Mouse (Mus musculus) neural tube, embryonic 15.5 days (tissue): Measurements from ENCODE around the gene Cdk19. TPM values are rescaled to one million over a fixed set of nuclear protein-coding genes. Genes with fewer than 3 reads are reported as not detected.
"Not testable (repeated sequence)": the region's sequence is repeated elsewhere in the genome, so short reads cannot be mapped to it uniquely, and the experiment has no call there.

Experiments
- ATAC-seq: fragments of 200-750 bp; cut with Nextera tagmentation; 2 replicates; pipeline ENCODE4 v1.8.0; 2017; ENCODE audit warnings: mild to moderate bottlenecking, moderate TSS enrichment, moderate library complexity; ENCODE audit not compliant: low FRiP score
- H3K27ac ChIP-seq: fragments of 300-500 bp; sonication (generic); replicated peaks from 2 replicates; pipeline ENCODE4 v1.5.1; 2015; ENCODE audit warnings: mild to moderate bottlenecking, inconsistent platforms
- H3K27me3 ChIP-seq: fragments of 300-500 bp; sonication (generic); replicated peaks from 2 replicates; pipeline ENCODE4 v1.6.1; 2015; ENCODE audit warnings: inconsistent platforms
- H3K36me3 ChIP-seq: fragments of 300-500 bp; sonication (generic); 2 replicates; pipeline ENCODE4 v1.6.1; 2015; ENCODE audit warnings: inconsistent platforms
- H3K4me1 ChIP-seq: fragments of 300-500 bp; sonication (generic); 2 replicates; pipeline ENCODE4 v1.6.1; 2015; ENCODE audit warnings: inconsistent platforms
- H3K4me2 ChIP-seq: fragments of 300-500 bp; sonication (generic); 2 replicates; pipeline ENCODE4 v1.6.1; 2015; ENCODE audit warnings: inconsistent platforms, mild to moderate bottlenecking, moderate library complexity
- H3K4me3 ChIP-seq: fragments of 300-500 bp; sonication (generic); replicated peaks from 2 replicates; pipeline ENCODE4 v1.5.1; 2015; ENCODE audit warnings: mild to moderate bottlenecking, inconsistent platforms
- H3K9ac ChIP-seq: fragments of 300-500 bp; sonication (generic); replicated peaks from 2 replicates; pipeline ENCODE4 v1.6.1; 2015; ENCODE audit warnings: mild to moderate bottlenecking, inconsistent platforms
- H3K9me3 ChIP-seq: fragments of 300-500 bp; sonication (generic); replicated peaks from 2 replicates; pipeline ENCODE4 v1.6.1; 2016; ENCODE audit warnings: inconsistent platforms
- whole genome bisulfite sequencing: fragments of 180-500 bp; shearing (Covaris S2); methylation state at CpG from one replicate; pipeline ENCODE4 v1.1.7; 2015; ENCODE audit warnings: mixed read lengths; 5-methylcytosine and 5-hydroxymethylcytosine counted together
- polyA plus RNA-seq: library from polyadenylated mRNA; unstranded; fragments of >200 nt; fragmentation: Nextera tagmentation; extraction: Ambion mirVana; gene quantifications from 2 replicates; pipeline ENCODE4 v1.2.1, GENCODE M21; 2015

Gene Cdk19
- 9.7 and 9.9 TPM in 2 replicates for polyA plus RNA-seq

DNA sequence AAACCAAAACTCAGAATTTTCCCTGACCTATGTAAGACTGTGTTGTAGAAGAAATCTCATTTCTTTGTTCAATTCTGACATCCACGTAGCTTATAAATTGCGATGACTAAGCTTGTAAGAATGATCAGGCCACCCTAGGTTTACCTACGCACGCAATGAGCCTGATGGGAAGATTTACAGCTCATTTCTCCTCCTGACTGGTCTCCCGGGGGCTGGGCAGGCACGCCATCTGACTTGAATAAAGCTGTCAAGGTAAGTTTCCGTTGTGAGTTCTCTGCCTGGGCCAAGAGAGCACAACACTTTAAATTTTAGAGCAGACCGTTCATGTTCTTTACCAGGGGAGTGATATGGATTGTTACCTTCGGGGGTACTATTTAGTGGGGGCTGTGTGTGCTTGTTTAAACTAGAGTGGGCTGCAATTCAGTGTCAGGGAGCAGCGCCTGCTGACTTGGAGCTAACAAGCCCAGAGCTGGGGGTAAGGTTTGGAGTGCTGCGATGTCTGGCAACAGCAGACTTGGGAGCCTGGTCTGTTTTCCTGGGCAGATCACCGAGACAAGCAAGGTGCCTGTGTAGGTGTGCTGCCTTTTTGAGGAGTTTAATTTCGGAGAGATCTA is at the start of gene Cdk19:
Cdk19 (plus strand) TSS at position 214 of the 614 bp plus-strand sequence.
- Histone ChIP-seq H3K9me3 (no peaks in the 10 kb centered on the region), H3K4me2 (peak within 1 kb of the TSS; percentile 15), H3K4me3 (no peak within 1 kb of the TSS), H3K27ac (no peak within 1 kb of the TSS), H3K27me3 (no peaks in the 10 kb centered on the region), H3K36me3 (no peaks in the 10 kb centered on the region), H3K9ac (no peak within 1 kb of the TSS), H3K4me1 (no peaks in the 10 kb centered on the region)
- 30% methylated on average over 13 of the region's 13 CpGs for WGBS
- no peak for ATAC-seq

DNA sequence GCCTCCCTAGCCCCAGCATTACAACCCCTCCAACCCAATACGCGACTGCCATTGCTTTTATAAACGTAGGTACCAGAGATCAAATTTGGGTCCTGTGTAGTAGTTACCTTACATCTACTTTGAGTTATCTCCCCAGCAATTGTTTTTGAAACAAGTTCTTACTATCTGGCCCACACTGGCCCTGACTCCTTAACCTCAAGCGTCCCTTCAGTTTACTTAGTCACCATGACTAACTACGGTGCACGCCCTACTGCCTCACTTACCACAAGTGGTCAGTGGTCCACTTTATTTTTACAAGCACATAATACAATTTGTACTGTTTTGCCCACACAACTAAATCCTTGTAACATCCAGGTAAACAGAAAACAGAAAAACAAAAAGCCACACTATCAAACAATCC is 46.7 kb upstream of the Cdk19 start:
- Histone ChIP-seq H3K27ac (no peak overlapping the region), H3K4me1 (peaks cover 12% of the 10 kb centered on the region), H3K36me3 (peaks cover 15% of the 10 kb centered on the region), H3K4me3 (no peak overlapping the region), H3K9me3 (no peaks in the 10 kb centered on the region), H3K4me2 (no peak overlapping the region), H3K27me3 (no peaks in the 10 kb centered on the region), H3K9ac (no peak overlapping the region)
- 96% methylated on average over 6 of the region's 6 CpGs for WGBS
- ATAC-seq = no peak

DNA sequence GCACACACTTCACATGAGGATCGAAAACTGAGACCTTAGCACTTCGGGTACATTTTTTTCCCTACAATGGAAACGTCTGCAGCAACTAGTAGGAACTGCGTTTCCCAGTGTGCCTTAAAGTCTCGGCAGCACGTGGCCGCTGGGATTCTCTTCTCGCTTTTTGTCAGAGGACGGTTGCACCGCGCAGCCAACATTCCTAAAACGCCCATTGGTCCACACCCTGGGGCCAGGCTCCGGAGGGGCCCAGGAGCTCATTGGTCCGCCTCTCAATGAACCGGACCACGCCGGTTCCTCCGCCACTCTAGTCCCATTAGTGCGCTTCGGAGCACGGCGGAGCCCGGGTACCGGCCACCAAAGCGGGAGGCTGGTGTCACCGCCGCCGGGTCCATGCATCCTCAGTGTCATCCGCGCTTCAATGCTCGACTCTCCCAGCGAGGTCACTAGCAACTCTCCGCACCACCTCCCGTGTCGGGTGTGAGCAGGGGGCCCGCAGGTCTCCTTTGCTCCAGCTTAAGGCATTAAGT is 38.7 kb upstream of the Cdk19 start:
- Histone ChIP-seq H3K36me3 (no peaks in the 10 kb centered on the region), H3K4me2 (peak overlapping the region; percentile 65), H3K27ac (peak overlapping the region; percentile 90), H3K9me3 (no peaks in the 10 kb centered on the region), H3K9ac (peak overlapping the region; percentile 88), H3K4me3 (peak overlapping the region; percentile 95), H3K27me3 (no peaks in the 10 kb centered on the region), H3K4me1 (peaks cover 29% of the 10 kb centered on the region)
- WGBS = 0% methylated on average over 36 of the region's 36 CpGs
- peak; percentile 72 for ATAC-seq

DNA sequence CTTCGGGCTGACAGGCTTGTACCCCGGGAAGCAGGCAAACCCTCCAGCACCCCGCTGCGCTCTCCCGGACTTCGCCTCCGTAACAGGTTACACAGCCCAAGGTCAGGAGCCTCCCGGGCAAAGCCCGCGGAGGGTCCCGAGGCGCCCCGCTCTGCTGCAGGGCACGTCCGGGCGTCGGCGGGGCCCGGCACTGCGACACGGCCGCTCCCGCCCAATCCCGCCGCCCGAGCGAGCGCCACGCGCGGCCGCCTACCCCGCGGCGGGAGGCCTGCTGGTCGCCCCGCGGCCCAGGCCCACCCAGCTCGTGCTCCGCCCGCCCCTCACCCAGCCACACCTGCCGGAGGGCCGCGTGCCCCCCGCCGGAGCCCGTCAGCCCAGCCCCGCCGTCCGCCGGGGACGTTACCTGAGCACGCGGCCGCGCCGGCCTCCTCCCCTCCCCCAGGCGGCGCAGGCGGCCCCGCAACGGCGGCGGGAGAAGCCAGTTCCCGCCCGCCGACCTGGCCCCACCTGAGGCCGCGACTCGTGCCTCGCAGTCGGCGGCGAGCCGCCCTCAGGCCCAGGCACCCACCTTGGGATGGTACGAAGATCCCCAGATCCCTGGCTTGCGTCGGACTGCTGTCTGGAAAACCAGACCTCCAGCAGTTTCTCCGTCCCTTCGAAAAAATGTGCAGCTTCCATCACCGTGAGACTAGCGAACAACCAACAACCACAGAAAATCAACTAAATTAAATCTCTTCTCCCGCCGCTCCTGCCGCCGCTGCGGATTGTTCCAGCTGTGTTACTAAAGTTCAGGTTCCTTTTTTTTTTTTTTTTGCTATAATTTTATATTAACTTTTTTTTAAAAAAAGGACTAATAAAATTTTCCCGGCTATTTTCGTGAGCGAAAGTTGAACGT is 37.9 kb upstream of the Cdk19 start:
- WGBS = under 1% methylated on average over 66 of the region's 91 CpGs
- not testable (repeated sequence) for H3K9me3 ChIP-seq, H3K36me3 ChIP-seq, H3K27me3 ChIP-seq
- Histone ChIP-seq H3K9ac (peak overlapping the region; percentile 88), H3K4me3 (peak overlapping the region; percentile 95), H3K27ac (peak overlapping the region; percentile 90), H3K4me2 (peak overlapping the region; percentile 65), H3K4me1 (peaks cover 29% of the 10 kb centered on the region)
- ATAC-seq = peak; percentile 36

DNA sequence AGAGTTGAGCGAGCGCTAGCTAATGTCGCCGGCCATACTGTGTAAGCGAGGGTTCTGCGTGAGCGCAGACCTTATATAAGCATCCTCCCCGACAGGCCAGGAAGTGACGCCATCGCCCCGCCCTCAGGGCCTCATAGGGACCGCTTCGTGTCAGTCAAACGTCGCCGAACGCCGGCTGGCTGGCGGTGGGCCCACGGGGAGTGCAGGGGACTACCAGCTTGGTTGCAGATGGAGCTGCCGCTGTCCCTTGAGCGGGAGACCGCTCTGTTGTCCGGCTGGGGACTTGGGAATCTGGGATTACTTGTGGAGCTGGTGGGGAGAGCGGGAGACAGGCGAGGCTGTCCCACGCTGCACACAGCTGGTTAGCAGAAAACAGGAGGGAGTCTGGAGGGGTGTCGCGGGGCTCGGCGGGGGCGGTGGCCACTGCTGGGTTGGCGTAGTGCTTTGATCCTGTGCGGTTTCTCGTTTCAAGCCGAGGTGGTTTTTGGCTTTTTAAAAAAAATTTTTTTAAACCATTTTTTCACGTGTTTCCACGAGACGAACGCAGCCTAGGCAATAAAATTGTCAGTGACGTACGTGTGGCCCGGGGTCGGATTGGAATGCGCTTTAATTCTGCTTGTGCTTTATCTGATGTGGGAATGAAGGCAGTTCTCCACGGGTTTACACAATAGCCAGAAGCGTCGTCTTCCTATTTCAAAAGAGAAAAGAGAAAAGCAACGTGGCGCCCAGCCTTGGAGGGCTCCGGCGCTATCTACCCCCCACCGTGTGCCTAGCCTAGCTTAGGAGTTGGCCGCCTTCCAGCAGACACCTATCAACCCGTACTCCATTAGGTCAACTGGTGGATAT is 37.0 kb upstream of the Cdk19 start, which contains the start of gene Amd1:
Amd1 (minus strand) TSS at position 47 of the 846 bp plus-strand sequence.
- H3K36me3 ChIP-seq = no peaks in the 10 kb centered on the region
- under 1% methylated on average over 55 of the region's 55 CpGs for WGBS
- H3K9ac ChIP-seq = peak within 1 kb of the TSS; percentile 88
- peak; percentile 98 for ATAC-seq
- H3K4me2 ChIP-seq = peak within 1 kb of the TSS; percentile 74
- peak within 1 kb of the TSS; percentile 95 for H3K4me3 ChIP-seq
- no peaks in the 10 kb centered on the region for H3K27me3 ChIP-seq
- H3K9me3 ChIP-seq = no peaks in the 10 kb centered on the region
- H3K4me1 ChIP-seq = peaks cover 25% of the 10 kb centered on the region
- H3K27ac ChIP-seq = peak within 1 kb of the TSS; percentile 99

DNA sequence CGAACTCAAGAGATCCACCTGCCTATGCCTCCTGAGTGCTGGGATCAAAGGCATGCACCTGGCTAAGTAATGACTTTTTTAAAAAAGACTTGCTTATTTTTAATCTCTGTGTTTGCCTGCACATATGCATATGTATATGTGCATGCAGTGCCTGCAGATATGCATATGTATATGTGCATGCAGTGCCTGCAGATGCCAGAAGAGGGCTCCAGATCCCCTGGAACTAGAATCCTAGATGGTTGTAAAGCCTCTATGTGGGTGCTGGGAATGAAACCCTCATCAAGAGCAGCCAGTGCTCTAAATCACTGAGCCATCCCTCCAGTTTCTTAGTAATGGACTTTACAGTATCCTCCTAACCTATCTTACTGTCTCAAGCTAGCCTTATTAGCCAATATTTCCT is 33.4 kb upstream of the Cdk19 start:
- Histone ChIP-seq H3K9ac (no peak overlapping the region), H3K36me3 (no peaks in the 10 kb centered on the region), H3K27me3 (no peaks in the 10 kb centered on the region), H3K27ac (no peak overlapping the region), H3K4me2 (no peak overlapping the region), H3K4me1 (no peaks in the 10 kb centered on the region), H3K9me3 (no peaks in the 10 kb centered on the region), H3K4me3 (no peak overlapping the region)
- ATAC-seq = no peak
- 100% methylated on average over 1 of the region's 1 CpGs for WGBS

DNA sequence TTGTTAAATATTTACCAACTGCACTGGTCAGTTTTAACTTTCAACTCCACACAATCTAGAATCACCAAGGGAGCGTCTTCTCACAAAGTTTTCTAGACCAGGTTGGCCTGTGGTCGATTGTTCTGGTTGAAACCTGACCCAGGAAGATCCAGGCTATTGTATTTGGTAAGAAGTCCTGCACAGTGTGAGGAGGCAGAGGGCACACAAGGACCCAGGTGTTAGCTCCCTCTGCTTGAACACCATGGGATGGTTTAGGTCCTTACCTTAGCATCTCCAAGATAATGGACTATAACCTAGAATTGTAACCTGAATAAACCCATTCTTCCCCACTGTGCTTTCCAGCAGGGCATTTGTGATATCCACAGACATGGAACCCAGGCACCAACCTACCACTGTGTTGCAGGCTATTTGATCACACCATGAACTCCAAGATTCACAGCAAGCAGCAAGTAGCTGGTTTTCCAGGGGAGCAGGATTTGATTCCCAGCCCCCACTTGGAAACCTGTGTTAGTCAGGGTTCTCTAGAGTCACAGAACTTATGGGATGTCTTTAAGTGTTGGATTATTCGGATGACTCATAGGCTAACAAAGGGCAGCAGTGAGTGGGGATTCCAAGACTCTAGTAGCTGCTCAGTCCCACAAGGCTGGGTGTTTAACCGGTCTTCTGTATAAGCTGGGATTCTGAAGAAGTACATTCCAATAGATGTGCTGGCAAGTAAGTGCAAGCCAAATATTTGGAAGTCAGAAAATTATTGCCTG is 31.4 kb upstream of the Cdk19 start:
- no peak for ATAC-seq
- H3K9ac ChIP-seq = no peak overlapping the region
- no peaks in the 10 kb centered on the region for H3K36me3 ChIP-seq
- no peak overlapping the region for H3K4me2 ChIP-seq
- whole genome bisulfite sequencing = 68% methylated on average over 4 of the region's 4 CpGs
- no peak overlapping the region for H3K4me3 ChIP-seq
- no peaks in the 10 kb centered on the region for H3K4me1 ChIP-seq
- no peaks in the 10 kb centered on the region for H3K27me3 ChIP-seq
- H3K9me3 ChIP-seq = no peaks in the 10 kb centered on the region
- H3K27ac ChIP-seq = no peak overlapping the region

DNA sequence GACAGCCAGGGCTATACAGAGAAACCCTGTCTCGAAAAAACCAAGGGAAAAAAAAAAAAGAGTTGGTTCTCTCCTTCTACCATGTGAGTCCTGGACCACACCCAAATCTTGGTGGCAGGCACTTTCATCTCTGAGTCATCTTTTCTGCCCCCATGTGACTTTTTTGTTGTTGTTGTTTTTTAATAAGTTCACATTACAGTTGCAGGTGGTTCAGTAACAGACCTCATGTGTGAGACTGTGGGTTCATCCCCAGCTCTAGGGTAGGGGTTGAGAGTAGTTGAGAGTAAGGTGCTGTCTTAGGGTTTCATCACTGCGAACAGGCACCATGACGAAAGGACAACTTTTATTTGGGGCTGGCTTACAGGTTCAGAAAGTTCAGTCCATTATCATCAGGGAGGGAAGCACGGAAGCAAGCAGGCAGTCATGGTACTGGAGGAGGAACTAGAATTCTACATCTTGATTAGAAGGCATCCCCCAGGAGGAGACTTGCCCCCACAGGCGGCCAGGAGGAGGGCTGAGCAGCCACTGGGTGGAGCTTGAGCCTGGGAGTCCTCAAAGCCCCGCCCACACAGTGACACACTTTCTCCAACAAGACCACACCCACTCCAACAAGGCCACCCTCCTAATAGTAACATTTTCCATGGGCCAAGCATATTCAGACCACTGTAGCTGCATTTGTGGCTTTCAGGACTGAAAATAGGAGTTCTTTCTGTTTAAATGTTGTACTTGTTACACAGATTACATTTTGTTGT is 29.3 kb upstream of the Cdk19 start:
- ATAC-seq = no peak
- Histone ChIP-seq H3K9me3 (no peaks in the 10 kb centered on the region), H3K4me3 (no peak overlapping the region), H3K36me3 (no peaks in the 10 kb centered on the region), H3K4me2 (no peak overlapping the region), H3K9ac (no peak overlapping the region), H3K27me3 (no peaks in the 10 kb centered on the region), H3K4me1 (no peaks in the 10 kb centered on the region), H3K27ac (no peak overlapping the region)
- 65% methylated on average over 6 of the region's 6 CpGs for WGBS

DNA sequence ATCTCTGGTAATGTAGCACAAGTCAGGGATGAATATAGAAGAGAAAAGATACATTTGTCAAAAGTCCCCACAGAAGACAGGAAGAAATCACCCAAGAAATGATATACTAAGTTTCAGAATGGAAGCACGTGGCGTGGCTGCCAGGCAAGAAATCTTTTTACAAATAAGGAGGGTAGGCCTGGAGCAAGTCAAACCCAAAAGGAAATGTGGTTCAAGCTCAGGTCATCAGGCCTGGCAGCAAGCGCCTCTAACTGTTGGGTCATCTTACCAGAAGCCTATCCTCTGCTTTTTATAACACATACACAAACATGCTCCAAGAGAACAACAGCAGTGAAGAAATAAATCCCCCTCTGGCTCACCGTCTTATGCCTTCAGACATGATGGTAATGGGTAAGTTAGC is 26.6 kb upstream of the Cdk19 start:
- H3K9me3 ChIP-seq = no peaks in the 10 kb centered on the region
- ATAC-seq = no peak
- H3K4me3 ChIP-seq = no peak overlapping the region
- H3K4me2 ChIP-seq = no peak overlapping the region
- no peaks in the 10 kb centered on the region for H3K36me3 ChIP-seq
- 84% methylated on average over 4 of the region's 4 CpGs for WGBS
- no peak overlapping the region for H3K9ac ChIP-seq
- H3K27ac ChIP-seq = no peak overlapping the region
- no peaks in the 10 kb centered on the region for H3K27me3 ChIP-seq
- H3K4me1 ChIP-seq = no peaks in the 10 kb centered on the region

DNA sequence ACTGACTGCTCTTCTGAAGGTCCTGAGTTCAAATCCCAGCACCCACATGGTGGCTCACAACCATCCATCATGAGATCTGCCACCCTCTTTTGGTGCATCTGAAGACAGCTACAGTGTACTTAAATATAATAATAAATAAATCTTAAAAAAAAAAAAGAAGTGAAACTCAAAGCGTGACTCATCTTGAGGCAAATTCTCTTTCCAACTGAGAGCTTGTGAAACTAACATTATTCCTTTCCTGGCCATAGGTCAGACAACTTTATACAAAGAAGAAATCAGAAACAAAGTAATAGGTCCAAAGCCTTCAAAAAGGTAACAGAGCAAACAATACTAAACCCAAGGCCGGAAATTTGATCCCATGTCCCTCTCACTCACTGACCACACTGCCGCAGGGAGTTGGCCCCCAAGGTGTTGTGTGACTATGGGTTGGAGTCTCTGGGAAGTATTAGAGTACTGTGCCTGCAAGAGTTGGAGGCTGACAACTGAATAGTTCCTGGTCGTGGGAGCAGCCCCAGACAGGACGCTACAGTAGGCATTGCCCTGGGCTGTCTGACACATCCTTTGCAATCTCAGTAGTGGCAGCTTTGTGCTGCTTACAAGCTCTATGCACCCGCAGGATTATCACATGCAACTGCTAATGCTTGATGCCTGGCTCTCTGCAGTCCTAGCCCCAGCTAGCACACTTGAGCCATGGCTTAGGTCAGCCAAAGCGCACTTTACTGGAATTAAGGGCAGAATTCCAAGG is 22.4 kb upstream of the Cdk19 start:
- ATAC-seq = no peak
- H3K9me3 ChIP-seq = no peaks in the 10 kb centered on the region
- H3K4me3 ChIP-seq = no peak overlapping the region
- no peak overlapping the region for H3K9ac ChIP-seq
- H3K27ac ChIP-seq = no peak overlapping the region
- no peaks in the 10 kb centered on the region for H3K4me1 ChIP-seq
- H3K27me3 ChIP-seq = no peaks in the 10 kb centered on the region
- H3K36me3 ChIP-seq = no peaks in the 10 kb centered on the region
- no peak overlapping the region for H3K4me2 ChIP-seq
- WGBS = 73% methylated on average over 7 of the region's 7 CpGs
